Mouse (Mus musculus): ENCODE results near the gene Ubash3b. TPM values are rescaled to one million over a fixed set of nuclear protein-coding genes. Genes with fewer than 3 reads are reported as not detected.
A peak's percentile ranks its signal among the peaks of the same experiment; 100 is the strongest.

The Ubash3b gene
- polyA plus RNA-seq, 1 experiment from 2014 or later, result 15.4 TPM

DNA sequence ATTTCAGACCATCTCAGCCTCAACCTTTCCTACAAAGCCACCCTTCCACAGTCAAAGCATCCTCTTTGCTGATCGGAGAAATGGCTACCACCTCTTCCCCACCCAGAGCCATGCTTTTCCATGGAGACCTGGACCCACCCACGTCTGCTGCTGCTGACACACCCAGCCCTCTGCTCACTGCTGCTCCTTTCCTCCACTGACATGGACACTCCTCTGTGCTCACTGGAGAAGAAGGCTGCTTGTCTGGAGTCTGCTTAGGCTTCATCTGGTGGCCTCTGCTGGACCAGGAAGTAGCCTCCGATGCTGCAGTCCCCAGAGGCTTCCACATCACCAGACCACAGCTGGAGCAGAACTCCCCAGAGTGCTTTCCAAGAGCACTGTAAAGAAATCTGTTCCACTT, 34.8 kb downstream of the Ubash3b start:
- Histone ChIP-seq H3K36me3 (no peaks in the 10 kb centered on the region), H3K4me2 (replicated peaks) (no peak overlapping the region), H3K4me1 (peaks cover 8% of the 10 kb centered on the region), H3K9ac (replicated peaks) (no peak overlapping the region), H3K27me3 (no peaks in the 10 kb centered on the region), H3K9me3 (no peaks in the 10 kb centered on the region), H3K4me3 (no peak overlapping the region), H3K27ac (replicated peaks) (no peak overlapping the region)
- ATAC-seq (replicated peaks), result no peak
- 82% methylated on average over 3 of the region's 3 CpGs for WGBS

DNA sequence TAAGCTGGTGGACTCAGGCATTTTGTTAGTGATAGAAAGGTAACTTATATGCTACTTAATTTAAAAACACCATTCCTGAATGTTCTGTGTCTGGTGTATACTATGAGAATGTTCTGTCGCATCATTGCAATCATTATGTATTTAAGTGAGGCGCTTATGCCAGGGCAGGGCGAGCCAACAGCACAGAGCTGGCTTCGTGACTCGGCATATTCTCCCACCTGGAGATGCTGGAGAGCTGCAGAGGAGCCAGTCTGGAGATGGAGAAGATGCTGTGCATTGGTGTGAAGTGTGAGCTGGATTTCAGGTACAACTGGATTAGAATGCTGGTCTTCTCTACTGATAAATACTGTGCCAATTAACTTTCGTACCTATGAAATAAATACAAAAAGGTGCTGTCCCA, 37.2 kb downstream of the Ubash3b start:
- ATAC-seq (replicated peaks), result no peak
- H3K27me3 ChIP-seq, result no peaks in the 10 kb centered on the region
- H3K27ac ChIP-seq (replicated peaks), result no peak overlapping the region
- 94% methylated on average over 6 of the region's 6 CpGs for WGBS
- H3K36me3 ChIP-seq, result no peaks in the 10 kb centered on the region
- H3K4me3 ChIP-seq, result no peak overlapping the region
- no peaks in the 10 kb centered on the region for H3K9me3 ChIP-seq
- peaks cover 4% of the 10 kb centered on the region for H3K4me1 ChIP-seq
- H3K9ac ChIP-seq (replicated peaks), result no peak overlapping the region
- H3K4me2 ChIP-seq (replicated peaks), result no peak overlapping the region

DNA sequence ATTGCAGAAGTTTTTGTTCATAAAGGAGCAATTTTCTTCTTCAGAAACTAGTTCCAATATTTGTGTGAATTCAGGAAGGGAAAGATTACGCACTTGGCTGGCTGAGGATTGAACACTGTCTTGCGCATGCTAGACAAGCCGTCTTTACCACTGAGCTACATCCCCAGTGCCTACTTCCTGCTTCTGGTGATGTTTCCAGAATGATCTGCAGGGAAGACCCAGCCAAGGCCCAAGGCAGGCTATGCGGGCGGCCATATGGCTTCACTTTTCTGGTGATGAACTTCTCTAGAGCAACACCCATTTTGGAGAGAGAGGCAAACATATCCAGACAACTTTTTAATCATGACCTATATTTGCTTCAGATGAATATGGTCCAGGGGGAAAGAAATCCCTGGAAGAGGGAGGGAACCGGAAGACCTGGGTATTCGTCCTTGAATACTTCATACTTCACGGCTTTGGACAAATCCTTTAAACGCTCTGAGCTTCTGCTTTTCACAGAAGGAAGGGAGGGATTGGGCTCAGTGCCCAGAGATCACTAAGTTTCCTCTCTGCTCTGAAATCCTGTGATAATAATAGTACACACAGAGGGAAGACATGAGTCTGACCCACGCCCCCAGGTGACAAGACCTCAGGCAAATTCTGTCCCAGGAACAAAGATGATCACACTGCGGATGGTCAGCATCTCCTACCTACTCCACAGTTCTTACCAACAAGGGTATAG, 38.9 kb downstream of the Ubash3b start:
- no peak overlapping the region; the same call in 1 of the 2 replicates for H3K27ac ChIP-seq (replicated peaks)
- no peak overlapping the region for H3K9ac ChIP-seq (replicated peaks)
- ATAC-seq (replicated peaks), result no peak
- no peaks in the 10 kb centered on the region for H3K9me3 ChIP-seq
- no peaks in the 10 kb centered on the region for H3K36me3 ChIP-seq
- no peak overlapping the region for H3K4me2 ChIP-seq (replicated peaks)
- 74% methylated on average over 11 of the region's 11 CpGs for WGBS
- no peaks in the 10 kb centered on the region for H3K27me3 ChIP-seq
- no peak overlapping the region for H3K4me3 ChIP-seq
- H3K4me1 ChIP-seq, result peaks cover 8% of the 10 kb centered on the region

DNA sequence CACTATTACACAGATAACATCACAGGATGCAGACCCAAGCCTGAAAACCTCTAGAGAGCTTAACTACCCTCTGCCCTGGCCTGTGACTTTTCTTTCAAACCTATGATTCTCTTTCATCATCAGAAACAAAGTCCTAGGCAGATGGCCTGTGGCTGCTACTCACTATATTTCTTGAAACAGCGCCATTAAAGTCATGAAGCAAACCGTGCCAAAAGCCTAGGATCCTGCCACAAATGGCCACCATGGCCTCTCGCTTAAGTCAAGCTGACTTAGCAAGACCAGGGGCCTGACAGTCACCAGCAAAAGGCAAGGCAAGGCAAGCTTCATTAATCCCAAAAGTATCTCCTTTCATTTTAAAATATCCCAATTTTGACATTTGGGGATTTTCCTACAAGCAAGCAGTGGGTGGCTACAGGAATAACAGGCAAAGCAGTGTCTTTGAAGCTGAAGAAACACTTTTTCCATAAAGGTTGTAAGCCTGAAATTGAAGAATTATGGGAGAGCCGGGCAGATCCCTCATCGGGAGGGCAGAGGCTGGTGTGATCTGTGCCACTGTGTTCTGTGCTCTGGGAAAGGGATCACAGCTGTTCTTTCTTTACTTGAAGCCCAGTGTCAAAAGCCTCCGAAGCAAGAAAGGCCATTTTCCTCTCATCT, 39.7 kb downstream of the Ubash3b start:
- H3K4me1 ChIP-seq, result peaks cover 8% of the 10 kb centered on the region
- no peak overlapping the region for H3K9ac ChIP-seq (replicated peaks)
- H3K27ac ChIP-seq (replicated peaks), result no peak overlapping the region
- H3K36me3 ChIP-seq, result no peaks in the 10 kb centered on the region
- ATAC-seq (replicated peaks), result no peak
- 73% methylated on average over 6 of the region's 6 CpGs for WGBS
- no peaks in the 10 kb centered on the region for H3K27me3 ChIP-seq
- no peak overlapping the region for H3K4me2 ChIP-seq (replicated peaks)
- no peak overlapping the region for H3K4me3 ChIP-seq
- no peaks in the 10 kb centered on the region for H3K9me3 ChIP-seq

- Histone ChIP-seq H3K4me2 (replicated peaks) (no peak overlapping the region), H3K9me3 (no peaks in the 10 kb centered on the region), H3K27ac (replicated peaks) (no peak overlapping the region), H3K4me1 (peaks cover 8% of the 10 kb centered on the region), H3K9ac (replicated peaks) (no peak overlapping the region), H3K27me3 (no peaks in the 10 kb centered on the region), H3K36me3 (no peaks in the 10 kb centered on the region), H3K4me3 (no peak overlapping the region)
- ATAC-seq (replicated peaks), result no peak
- 78% methylated on average over 6 of the region's 6 CpGs for WGBS
Observed at GRCm38 (mm10) chr9:41119958-41120357, 41.5 kb downstream of the Ubash3b start.

GRCm38 (mm10) chr9:41118065-41118464, 43.4 kb downstream of the Ubash3b start:
- Histone ChIP-seq H3K27me3 (no peaks in the 10 kb centered on the region), H3K9me3 (no peaks in the 10 kb centered on the region), H3K36me3 (no peaks in the 10 kb centered on the region), H3K27ac (replicated peaks) (no peak overlapping the region), H3K4me3 (no peak overlapping the region), H3K9ac (replicated peaks) (no peak overlapping the region), H3K4me1 (peaks cover 8% of the 10 kb centered on the region), H3K4me2 (replicated peaks) (no peak overlapping the region)
- WGBS, result 74% methylated on average over 7 of the region's 7 CpGs
- ATAC-seq (replicated peaks), result no peak

- no peaks in the 10 kb centered on the region for H3K27me3 ChIP-seq
- H3K4me3 ChIP-seq, result no peak overlapping the region
- 0 out of 2 replicates have a peak, but pooled peaks cover 4% of the 10 kb centered on the region for H3K4me1 ChIP-seq
- H3K27ac ChIP-seq (replicated peaks), result no peak overlapping the region
- H3K36me3 ChIP-seq, result no peaks in the 10 kb centered on the region
- ATAC-seq (replicated peaks), result no peak
- no peak overlapping the region for H3K9ac ChIP-seq (replicated peaks)
- no peak overlapping the region for H3K4me2 ChIP-seq (replicated peaks)
- H3K9me3 ChIP-seq, result no peaks in the 10 kb centered on the region
- 85% methylated on average over 12 of the region's 12 CpGs for WGBS
Observed at GRCm38 (mm10) chr9:41116126-41116525, 45.4 kb downstream of the Ubash3b start.

- H3K4me3 ChIP-seq, result no peak overlapping the region
- no peak for ATAC-seq (replicated peaks)
- WGBS, result 82% methylated on average over 9 of the region's 9 CpGs
- no peaks in the 10 kb centered on the region for H3K9me3 ChIP-seq
- no peaks in the 10 kb centered on the region for H3K27me3 ChIP-seq
- no peak overlapping the region for H3K27ac ChIP-seq (replicated peaks)
- 0 out of 2 replicates have a peak, but pooled peaks cover 4% of the 10 kb centered on the region for H3K4me1 ChIP-seq
- H3K4me2 ChIP-seq (replicated peaks), result no peak overlapping the region
- H3K36me3 ChIP-seq, result no peaks in the 10 kb centered on the region
- H3K9ac ChIP-seq (replicated peaks), result no peak overlapping the region
Observed at GRCm38 (mm10) chr9:41114367-41114766, 47.1 kb downstream of the Ubash3b start.

DNA sequence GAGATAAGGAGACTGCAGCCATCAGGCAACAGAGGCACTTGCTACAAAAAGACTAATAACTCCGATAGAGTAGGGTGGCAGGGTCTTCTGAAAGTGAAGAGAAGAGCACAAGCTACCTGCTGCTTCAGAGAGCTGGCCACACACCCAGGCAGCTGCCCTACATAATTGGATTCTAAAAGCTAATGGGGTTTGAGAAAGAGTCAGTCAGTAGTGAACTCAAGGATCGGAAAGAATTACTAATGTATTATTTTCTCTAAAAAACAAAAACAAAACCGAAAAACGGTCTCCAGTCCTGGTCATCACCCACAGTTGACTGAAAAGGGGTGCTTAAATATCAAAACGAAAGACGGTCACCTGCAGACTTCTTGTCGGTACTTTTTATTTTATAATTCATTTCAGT, 51.7 kb downstream of the Ubash3b start:
- H3K36me3 ChIP-seq, result no peaks in the 10 kb centered on the region
- no peak overlapping the region for H3K9ac ChIP-seq (replicated peaks)
- H3K4me2 ChIP-seq (replicated peaks), result no peak overlapping the region
- no peak overlapping the region for H3K27ac ChIP-seq (replicated peaks)
- no peaks in the 10 kb centered on the region for H3K27me3 ChIP-seq
- H3K4me1 ChIP-seq, result peaks cover 19% of the 10 kb centered on the region
- no peaks in the 10 kb centered on the region for H3K9me3 ChIP-seq
- ATAC-seq (replicated peaks), result no peak
- 88% methylated on average over 7 of the region's 7 CpGs for WGBS
- H3K4me3 ChIP-seq, result no peak overlapping the region

GRCm38 (mm10) chr9:41108324-41109180, 52.9 kb downstream of the Ubash3b start:
- H3K27ac ChIP-seq (replicated peaks), result peak overlapping the region; percentile 72
- 49% methylated on average over 14 of the region's 14 CpGs for WGBS
- H3K9ac ChIP-seq (replicated peaks), result no peak overlapping the region
- H3K4me1 ChIP-seq, result peaks cover 19% of the 10 kb centered on the region
- H3K4me3 ChIP-seq, result no peak overlapping the region
- peak; percentile 68 for ATAC-seq (replicated peaks)
- no peaks in the 10 kb centered on the region for H3K27me3 ChIP-seq
- H3K36me3 ChIP-seq, result no peaks in the 10 kb centered on the region
- no peak overlapping the region for H3K4me2 ChIP-seq (replicated peaks)
- no peaks in the 10 kb centered on the region for H3K9me3 ChIP-seq

DNA sequence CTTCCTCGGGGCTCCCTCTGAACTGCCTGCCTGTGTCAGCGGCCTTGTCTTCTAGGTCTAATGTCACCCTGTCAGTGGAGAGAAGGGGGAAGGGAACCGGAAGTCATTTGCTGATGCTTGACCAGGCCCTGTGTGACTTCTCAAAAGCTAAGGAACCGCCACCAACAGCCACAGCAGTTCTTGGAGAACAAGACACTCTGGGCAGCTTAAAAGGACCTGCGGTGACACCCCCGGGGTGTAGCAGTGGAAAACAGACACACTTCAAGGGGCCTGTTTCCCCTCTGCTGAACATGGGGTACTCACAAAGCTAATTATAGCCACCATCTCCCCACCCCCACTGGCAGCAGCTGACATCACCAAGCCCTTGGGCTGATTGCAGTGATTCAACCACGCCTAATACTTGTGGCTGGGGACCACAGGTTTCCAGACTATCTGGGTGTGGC, 56.3 kb downstream of the Ubash3b start:
- ATAC-seq (replicated peaks), result no peak
- no peak overlapping the region for H3K27ac ChIP-seq (replicated peaks)
- peaks cover 19% of the 10 kb centered on the region for H3K4me1 ChIP-seq
- H3K4me2 ChIP-seq (replicated peaks), result no peak overlapping the region
- H3K9me3 ChIP-seq, result no peaks in the 10 kb centered on the region
- H3K4me3 ChIP-seq, result no peak overlapping the region
- H3K36me3 ChIP-seq, result no peaks in the 10 kb centered on the region
- H3K9ac ChIP-seq (replicated peaks), result no peak overlapping the region
- 49% methylated on average over 7 of the region's 7 CpGs for WGBS
- H3K27me3 ChIP-seq, result no peaks in the 10 kb centered on the region

- no peak for ATAC-seq (replicated peaks)
- H3K36me3 ChIP-seq, result no peaks in the 10 kb centered on the region
- H3K9me3 ChIP-seq, result no peaks in the 10 kb centered on the region
- WGBS, result 95% methylated on average over 8 of the region's 8 CpGs
- no peak overlapping the region for H3K9ac ChIP-seq (replicated peaks)
- no peak overlapping the region for H3K27ac ChIP-seq (replicated peaks)
- no peak overlapping the region for H3K4me2 ChIP-seq (replicated peaks)
- peaks cover 17% of the 10 kb centered on the region for H3K4me1 ChIP-seq
- no peak overlapping the region for H3K4me3 ChIP-seq
- no peaks in the 10 kb centered on the region for H3K27me3 ChIP-seq
Observed at GRCm38 (mm10) chr9:41103722-41104121, 57.8 kb downstream of the Ubash3b start.

Data from forebrain, embryonic 15.5 days (tissue).